Mouse (Mus musculus): Measurements from ENCODE around the gene Acot9. TPM values are rescaled to one million over a fixed set of nuclear protein-coding genes. Genes with fewer than 3 reads are reported as not detected.

Gene Acot9
- polyA plus RNA-seq (2016; fragmentation: Nextera tagmentation; extraction: Ambion mirVana) = 14.8 and 16.9 TPM in 2 replicates

DNA sequence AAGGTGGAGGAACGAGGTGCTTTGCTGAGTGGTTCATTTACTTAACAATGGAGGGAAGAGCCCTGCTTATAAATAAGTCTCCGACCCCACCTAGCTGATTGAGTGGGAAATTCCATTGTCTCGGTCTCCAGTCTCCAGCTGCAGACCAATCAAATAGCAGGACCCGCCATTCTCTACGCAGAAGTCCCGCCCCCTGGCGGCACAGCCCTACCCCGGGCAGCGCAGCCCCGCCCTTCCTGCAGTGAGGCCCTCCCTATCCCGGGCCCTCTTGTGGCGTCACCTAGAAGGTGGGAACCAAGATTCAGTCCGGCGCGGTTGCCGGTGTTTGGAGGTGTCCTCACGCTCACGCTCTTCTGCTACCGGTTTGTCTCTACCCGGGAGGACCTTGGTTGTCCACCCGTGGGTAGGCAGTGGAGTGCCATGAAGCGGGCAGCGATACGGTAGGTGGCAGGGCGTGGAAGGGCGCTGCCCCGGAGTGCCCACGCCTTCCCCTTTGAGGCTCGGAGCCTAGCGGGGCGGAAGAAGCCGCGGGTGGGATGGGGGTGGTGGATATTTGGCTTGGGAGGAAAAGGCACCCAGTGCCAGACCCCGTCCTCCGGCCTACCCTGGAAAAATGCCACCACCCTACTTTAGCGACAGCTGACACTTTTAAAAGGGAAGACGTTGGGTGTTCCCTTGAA, at the start of gene Acot9:
Acot9 (plus strand) TSS at position 209 of the 680 bp plus-strand sequence.
- peak; percentile 78 for DNase-seq (ENCODE audit: low spot score)
- Histone ChIP-seq H3K27me3 (ENCODE audit: low read depth, poor library complexity, severe bottlenecking) (no peaks in the 10 kb centered on the region), H3K36me3 (no peaks in the 10 kb centered on the region), H3K9me3 (replicated peaks) (no peaks in the 10 kb centered on the region), H3K4me1 (no peaks in the 10 kb centered on the region), H3K4me3 (peak within 1 kb of the TSS; percentile 58), H3K27ac (peak within 1 kb of the TSS; percentile 70)
- WGBS = 7% methylated on average over 37 of the region's 37 CpGs

DNA sequence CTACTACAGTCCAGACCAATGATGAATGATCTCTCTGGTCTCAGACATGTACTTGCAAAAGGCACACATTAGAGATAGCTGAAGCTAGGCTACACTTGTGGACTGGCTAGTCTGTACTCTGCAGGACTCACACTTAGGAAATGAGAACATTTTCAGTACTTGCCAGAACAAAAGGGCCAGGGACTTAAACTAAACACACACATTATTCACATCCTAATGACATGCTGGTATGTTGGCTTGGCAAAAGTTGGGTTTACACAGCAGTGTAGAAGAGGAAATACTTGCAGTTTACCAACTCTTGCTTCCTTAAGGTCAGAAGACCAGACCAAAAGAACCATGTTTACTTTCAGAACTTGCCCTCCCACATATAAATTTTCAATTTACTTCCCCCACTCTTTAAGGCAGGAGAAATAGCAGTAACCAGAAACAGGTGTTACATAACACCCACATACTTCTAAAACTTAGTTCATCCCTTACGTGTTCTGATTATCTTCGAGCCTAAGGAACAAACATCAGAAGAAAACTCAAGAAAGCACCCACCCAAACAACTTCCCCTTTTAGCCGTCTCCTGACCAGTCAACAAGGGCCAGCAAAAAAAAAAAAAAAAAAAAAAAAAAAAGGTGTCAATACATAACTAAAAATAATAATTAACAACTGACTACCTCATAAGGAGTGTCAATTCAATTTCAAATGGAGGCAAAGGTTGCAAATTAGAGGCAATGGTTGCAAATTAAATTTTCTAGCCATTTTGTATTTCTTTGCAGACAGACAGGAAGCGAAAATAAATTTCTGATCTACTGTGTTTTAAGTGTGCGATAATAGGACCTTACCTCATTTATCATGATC, 47.7 kb upstream of the Acot9 start:
- H3K4me3 ChIP-seq = no peak overlapping the region
- DNase-seq (ENCODE audit: low spot score) = no peak
- H3K36me3 ChIP-seq = no peaks in the 10 kb centered on the region
- 91% methylated on average over 5 of the region's 5 CpGs for WGBS
- no peak overlapping the region for H3K27ac ChIP-seq
- H3K27me3 ChIP-seq (ENCODE audit: low read depth, poor library complexity, severe bottlenecking) = no peaks in the 10 kb centered on the region
- H3K4me1 ChIP-seq = no peaks in the 10 kb centered on the region
- H3K9me3 ChIP-seq (replicated peaks) = no peaks in the 10 kb centered on the region

DNA sequence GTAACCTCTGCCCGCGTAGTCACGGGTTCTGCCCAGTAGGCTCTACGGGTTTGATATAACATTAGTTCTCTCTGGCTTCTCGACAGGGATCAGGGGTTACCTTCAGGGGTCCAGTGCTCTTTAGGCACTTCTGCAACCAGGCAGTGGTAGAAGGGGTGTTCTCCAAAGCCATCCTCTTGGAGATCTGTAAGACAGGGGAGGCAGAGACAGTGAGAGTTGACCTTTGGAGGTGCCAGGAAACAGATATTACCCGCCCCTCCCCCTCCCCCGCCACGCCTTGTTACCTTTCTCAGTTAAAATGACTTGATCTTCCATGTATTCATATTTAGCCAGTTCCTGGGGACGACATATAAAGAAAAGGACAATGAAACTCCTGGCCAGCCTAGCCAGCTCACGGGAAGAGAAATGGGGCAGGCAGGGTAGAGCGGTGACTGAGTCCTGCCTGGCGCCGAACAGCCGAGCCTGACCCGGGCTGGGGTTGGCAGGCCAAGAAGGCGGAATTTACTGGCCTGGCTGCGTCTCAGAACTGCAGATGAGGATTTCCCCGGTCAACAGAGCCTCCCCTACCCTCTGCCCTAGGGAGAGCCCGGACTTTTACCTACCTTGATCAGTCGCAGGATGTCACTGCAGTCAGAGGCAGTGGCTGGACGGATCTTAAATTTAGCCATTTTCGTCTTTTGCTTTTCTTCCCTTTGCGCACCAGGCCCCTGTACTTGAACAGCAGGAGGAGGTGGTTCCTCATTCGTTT, 46.6 kb upstream of the Acot9 start:
- Histone ChIP-seq H3K27ac (peak overlapping the region; percentile 61; the same call in 1 of the 2 replicates), H3K4me3 (peak overlapping the region; percentile 54), H3K27me3 (ENCODE audit: low read depth, poor library complexity, severe bottlenecking) (no peaks in the 10 kb centered on the region), H3K4me1 (no peaks in the 10 kb centered on the region), H3K36me3 (no peaks in the 10 kb centered on the region), H3K9me3 (replicated peaks) (no peaks in the 10 kb centered on the region)
- 27% methylated on average over 22 of the region's 24 CpGs for WGBS
- DNase-seq (ENCODE audit: low spot score) = peak; percentile 39

DNA sequence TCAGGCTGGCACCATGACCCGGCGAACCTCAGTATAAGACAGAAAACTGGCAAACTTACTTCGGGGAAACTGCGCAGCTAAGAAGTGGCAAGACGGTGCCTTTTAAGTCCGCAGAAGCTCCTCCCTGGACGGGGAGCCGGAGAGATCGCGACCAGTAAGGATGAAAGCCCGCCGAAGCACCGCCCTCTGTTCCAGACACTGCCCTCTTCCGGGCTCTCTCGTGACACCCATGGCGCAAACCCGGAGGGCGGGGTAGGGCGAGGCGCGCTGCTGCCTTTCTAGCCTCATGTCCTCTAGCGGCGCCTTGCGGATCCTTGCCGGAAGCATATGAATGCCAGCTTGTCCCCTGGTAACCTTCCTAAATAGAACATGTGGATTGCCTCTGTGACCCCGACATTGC, 46.0 kb upstream of the Acot9 start, which contains the start of gene Sat1:
Sat1 (minus strand) TSS at position 179 of the 400 bp plus-strand sequence.
- Histone ChIP-seq H3K4me1 (no peaks in the 10 kb centered on the region), H3K36me3 (no peaks in the 10 kb centered on the region), H3K27ac (peak within 1 kb of the TSS; percentile 61; the same call in 1 of the 2 replicates), H3K4me3 (peak within 1 kb of the TSS; percentile 54), H3K27me3 (ENCODE audit: low read depth, poor library complexity, severe bottlenecking) (no peaks in the 10 kb centered on the region), H3K9me3 (replicated peaks) (no peaks in the 10 kb centered on the region)
- 3% methylated on average over 24 of the region's 26 CpGs for WGBS
- peak; percentile 80 for DNase-seq (ENCODE audit: low spot score)

DNA sequence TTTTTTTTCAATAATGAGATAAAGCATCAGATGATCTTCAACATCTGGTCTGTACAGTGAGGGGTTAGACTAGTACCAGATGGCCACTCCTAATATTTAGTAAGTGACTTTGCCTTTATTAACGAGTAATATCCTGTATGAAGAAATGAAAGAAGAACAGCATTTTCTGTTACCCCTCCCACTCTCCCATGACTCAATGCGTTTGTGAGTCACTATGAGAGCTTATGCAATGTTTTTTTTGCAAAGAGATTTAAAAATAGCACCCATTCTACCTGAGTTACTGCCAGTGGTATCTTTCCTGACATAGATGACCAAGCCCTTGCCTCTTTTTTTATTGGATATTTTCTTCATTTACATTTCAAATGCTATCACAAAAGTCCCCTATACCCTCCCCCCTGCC, 44.0 kb upstream of the Acot9 start:
- Histone ChIP-seq H3K27ac (no peak overlapping the region), H3K4me3 (no peak overlapping the region), H3K27me3 (ENCODE audit: low read depth, poor library complexity, severe bottlenecking) (no peaks in the 10 kb centered on the region), H3K4me1 (no peaks in the 10 kb centered on the region), H3K36me3 (no peaks in the 10 kb centered on the region), H3K9me3 (replicated peaks) (no peaks in the 10 kb centered on the region)
- no peak for DNase-seq (ENCODE audit: low spot score)
- WGBS = 73% methylated on average over 2 of the region's 2 CpGs

DNA sequence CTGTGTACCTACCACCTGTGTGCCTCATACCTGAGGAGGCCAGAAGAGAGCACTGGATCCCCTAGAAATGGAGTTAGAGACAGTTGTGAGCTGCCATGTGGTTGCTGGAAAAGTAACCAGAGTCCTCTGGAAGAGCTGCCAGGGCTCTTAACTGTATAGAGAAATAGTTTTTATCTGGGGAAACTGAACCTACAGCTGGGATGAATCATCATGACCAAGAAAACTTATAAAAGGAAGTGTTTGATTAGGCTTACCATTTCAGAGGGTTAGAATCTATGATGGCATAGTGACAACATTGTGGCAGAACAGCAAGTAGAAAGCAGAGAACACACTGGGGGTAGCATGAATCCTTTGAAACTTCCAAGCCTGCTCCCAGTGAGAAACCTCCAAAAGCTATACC, 5.4 kb upstream of the Acot9 start:
- no peaks in the 10 kb centered on the region for H3K4me1 ChIP-seq
- no peaks in the 10 kb centered on the region for H3K9me3 ChIP-seq (replicated peaks)
- no peaks in the 10 kb centered on the region for H3K36me3 ChIP-seq
- H3K27ac ChIP-seq = no peak overlapping the region
- H3K27me3 ChIP-seq (ENCODE audit: low read depth, poor library complexity, severe bottlenecking) = no peaks in the 10 kb centered on the region
- no peak for DNase-seq (ENCODE audit: low spot score)
- no peak overlapping the region for H3K4me3 ChIP-seq

DNA sequence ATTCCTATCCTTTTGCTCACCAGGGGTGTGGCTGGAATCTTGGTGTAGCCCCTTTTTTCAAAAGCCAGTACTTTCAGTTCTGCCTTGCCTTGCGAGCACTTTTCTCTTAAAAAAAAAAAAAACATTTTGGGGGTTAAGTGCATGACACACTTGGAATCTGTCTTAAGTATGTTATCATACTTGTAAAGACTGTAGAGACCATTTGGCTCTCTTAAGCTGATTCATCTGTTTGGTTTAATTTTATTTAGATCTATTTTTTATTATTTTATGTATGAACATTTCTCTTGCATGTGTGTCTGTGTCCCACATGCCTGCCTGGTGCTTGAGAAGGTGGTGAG, 641 bp downstream of the Acot9 start:
- WGBS = 33% methylated on average over 1 of the region's 1 CpGs
- H3K36me3 ChIP-seq = no peaks in the 10 kb centered on the region
- no peaks in the 10 kb centered on the region for H3K9me3 ChIP-seq (replicated peaks)
- H3K27ac ChIP-seq = no peak overlapping the region
- DNase-seq (ENCODE audit: low spot score) = no peak
- no peaks in the 10 kb centered on the region for H3K4me1 ChIP-seq
- no peaks in the 10 kb centered on the region for H3K27me3 ChIP-seq (ENCODE audit: low read depth, poor library complexity, severe bottlenecking)
- peak overlapping the region; percentile 58 for H3K4me3 ChIP-seq

DNA sequence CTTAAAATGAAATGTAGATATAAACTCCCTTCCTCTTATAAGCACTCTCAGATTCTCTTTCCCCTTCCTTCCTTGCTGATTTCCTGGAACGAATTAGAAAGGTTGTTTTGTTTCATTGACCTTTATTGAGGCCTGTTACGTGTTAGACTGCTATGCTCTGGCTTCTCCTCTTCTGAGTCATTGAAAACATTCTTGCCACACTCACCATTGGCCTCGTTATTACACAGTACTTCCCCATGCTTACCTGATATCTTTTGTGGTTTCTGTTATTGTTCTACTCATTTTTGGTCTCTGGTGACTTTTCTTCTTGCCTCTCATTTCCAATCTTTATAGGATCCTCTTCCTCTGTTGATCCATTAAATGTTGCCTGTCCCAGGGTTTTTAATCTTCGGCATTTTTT, 16.2 kb downstream of the Acot9 start:
- 84% methylated on average over 4 of the region's 4 CpGs for WGBS

DNA sequence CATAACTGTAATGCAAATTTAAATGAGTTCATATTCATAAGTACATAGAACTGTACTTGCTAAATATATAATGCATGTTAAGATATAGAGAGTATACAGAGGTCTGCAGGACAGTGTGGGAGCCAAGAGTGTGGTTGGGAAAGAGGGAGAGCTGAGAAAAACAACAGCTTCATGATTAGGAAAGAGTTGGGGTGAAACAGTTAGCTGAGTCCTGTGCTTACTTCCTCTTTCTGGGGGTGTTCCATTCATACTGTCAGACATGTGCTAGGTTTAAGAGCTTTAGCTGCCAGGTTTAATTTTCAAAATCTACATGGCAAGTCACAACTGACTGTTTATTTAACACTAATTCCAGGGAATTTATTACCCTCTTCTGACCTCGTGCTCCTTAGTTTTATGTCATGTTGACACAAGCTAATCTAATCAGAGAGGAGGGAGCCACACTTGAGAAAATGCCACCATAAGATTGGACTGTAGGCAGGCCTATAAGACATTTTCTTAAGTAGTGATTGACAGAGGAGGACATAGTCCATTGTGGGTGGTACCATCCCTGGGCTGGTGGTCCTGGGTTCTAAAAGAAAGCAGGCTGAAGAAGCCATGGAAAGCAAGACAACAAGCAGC, 18.3 kb downstream of the Acot9 start:
- no peaks in the 10 kb centered on the region for H3K4me1 ChIP-seq
- no peaks in the 10 kb centered on the region for H3K27me3 ChIP-seq (ENCODE audit: low read depth, poor library complexity, severe bottlenecking)
- no peak overlapping the region for H3K4me3 ChIP-seq
- H3K27ac ChIP-seq = no peak overlapping the region
- no peaks in the 10 kb centered on the region for H3K9me3 ChIP-seq (replicated peaks)
- H3K36me3 ChIP-seq = no peaks in the 10 kb centered on the region
- WGBS = 52% methylated on average over 1 of the region's 1 CpGs
- DNase-seq (ENCODE audit: low spot score) = no peak

More for the DNA sequence above, 16.2 kb downstream of the Acot9 start:
- Histone ChIP-seq H3K9me3 (replicated peaks) (no peaks in the 10 kb centered on the region), H3K27me3 (ENCODE audit: low read depth, poor library complexity, severe bottlenecking) (no peaks in the 10 kb centered on the region), H3K27ac (no peak overlapping the region), H3K36me3 (no peaks in the 10 kb centered on the region), H3K4me3 (no peak overlapping the region), H3K4me1 (no peaks in the 10 kb centered on the region)
- no peak for DNase-seq (ENCODE audit: low spot score)

DNA sequence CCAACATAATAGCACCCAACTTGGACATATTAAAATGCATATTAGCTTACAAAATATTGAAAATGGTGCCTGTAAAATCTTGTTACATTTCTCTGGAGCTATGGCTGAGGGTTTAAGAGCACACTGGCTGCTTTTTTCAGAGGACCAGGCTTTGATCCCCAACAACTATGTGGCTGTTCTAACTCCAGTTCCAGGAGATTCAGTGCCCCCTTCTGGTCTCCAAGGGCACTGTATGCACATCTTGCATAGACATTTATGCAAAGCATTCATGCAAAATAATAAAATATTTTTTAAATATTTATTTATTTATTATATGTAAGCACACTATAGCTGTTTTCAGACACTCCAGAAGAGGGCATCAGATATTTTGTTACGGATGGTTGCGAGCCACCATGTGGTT, 44.1 kb downstream of the Acot9 start:
- no peaks in the 10 kb centered on the region for H3K4me1 ChIP-seq
- 89% methylated on average over 2 of the region's 2 CpGs for WGBS
- no peak overlapping the region for H3K27ac ChIP-seq
- H3K4me3 ChIP-seq = no peak overlapping the region
- no peaks in the 10 kb centered on the region for H3K9me3 ChIP-seq (replicated peaks)
- DNase-seq (ENCODE audit: low spot score) = no peak
- H3K36me3 ChIP-seq = no peaks in the 10 kb centered on the region
- H3K27me3 ChIP-seq (ENCODE audit: low read depth, poor library complexity, severe bottlenecking) = no peaks in the 10 kb centered on the region

DNA sequence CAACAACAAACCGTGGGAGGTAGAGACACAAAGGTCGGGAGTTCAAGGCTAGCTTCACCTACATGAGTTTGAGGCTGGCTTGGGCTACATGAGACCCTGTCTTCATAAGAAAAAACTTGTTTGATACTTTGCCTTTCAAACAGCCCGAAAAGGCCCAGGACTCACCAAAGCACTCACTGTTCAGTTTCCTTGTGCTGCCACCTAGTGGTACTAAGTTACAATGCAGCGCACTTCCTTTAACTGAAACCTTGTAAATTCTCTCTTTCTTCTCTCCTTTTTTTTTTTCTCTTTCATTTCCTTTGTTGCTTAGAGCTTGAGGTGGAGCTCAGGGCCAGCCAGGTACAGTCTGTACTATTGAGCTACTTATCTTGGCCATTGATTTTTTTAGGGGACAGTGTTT, 55.8 kb downstream of the Acot9 start:
- Histone ChIP-seq H3K27ac (no peak overlapping the region), H3K9me3 (replicated peaks) (no peaks in the 10 kb centered on the region), H3K4me1 (no peaks in the 10 kb centered on the region), H3K27me3 (ENCODE audit: low read depth, poor library complexity, severe bottlenecking) (no peaks in the 10 kb centered on the region), H3K36me3 (no peaks in the 10 kb centered on the region), H3K4me3 (no peak overlapping the region)
- 37% methylated on average over 4 of the region's 4 CpGs for WGBS
- peak; percentile 35 for DNase-seq (ENCODE audit: low spot score)

DNA sequence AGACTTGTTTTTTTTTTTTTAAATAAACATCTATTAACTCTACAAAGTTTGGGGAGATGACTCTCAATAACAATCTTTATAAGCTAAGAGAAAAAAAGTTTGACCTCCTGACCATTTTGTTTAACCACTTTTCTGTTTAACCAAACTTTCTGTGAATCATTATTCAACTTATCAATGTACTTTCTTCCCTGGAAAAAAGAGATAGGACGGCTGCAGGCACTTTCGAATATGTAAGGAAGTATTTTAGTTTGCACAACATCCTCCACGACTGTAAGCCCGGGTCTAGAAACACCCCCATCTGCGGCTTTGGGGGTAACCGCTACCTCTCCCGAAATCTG, 75.3 kb downstream of the Acot9 start:
- H3K27ac ChIP-seq = peak overlapping the region; percentile 88
- peak overlapping the region; percentile 62 for H3K4me3 ChIP-seq
- DNase-seq (ENCODE audit: low spot score) = no peak
- no peaks in the 10 kb centered on the region for H3K27me3 ChIP-seq (ENCODE audit: low read depth, poor library complexity, severe bottlenecking)
- 16% methylated on average over 7 of the region's 7 CpGs for WGBS
- peaks cover 2% of the 10 kb centered on the region; the same call in 1 of the 2 replicates for H3K4me1 ChIP-seq
- H3K9me3 ChIP-seq (replicated peaks) = no peaks in the 10 kb centered on the region
- H3K36me3 ChIP-seq = peaks cover 16% of the 10 kb centered on the region

Measured in limb, embryonic 10.5 days (tissue).